Mouse (Mus musculus) thymus, postnatal 10 days (tissue): Measurements from ENCODE around the gene Sgpp2.

Source experiments
- DNase-seq, 2 experiments: peaks; one replicate each; pipeline ENCODE4 v3.0.0; 2021; ENCODE audit warnings: low spot score in 2 of 2

Gene Sgpp2

DNA sequence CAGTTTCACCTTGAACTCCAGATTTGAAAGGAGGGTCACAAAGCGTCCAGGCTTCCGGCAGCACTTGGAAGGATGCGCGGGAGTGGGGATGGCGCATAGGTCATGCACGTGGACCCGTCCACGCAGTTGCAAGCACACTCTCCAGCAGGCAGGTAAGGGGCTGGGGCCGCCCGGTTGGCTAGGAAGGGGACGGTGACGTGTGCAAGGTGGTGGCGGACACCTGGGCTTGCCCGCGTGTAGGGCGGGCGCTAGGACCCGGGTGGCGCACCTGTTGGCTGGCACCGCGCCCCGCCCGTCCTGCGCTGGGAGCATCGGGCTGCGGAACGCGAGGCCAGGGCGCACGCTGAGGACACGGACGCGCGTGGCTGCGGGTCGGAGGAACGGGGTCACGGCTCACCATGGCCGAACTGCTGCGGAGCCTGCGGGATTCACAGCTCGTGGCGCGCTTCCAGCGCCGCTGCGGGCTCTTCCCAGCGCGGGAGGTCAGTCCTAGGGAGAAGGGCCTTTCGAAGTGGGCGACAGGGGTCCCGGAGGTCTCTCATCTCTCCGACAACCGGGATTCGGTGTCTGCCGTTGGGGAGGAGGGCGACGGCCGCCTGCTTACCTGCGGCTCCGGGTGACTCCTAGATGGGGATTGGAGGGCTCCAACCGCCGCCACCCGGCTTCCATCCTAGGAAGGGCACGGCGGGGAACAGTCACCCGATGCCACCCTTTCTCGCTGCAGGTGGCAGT lies at the start of gene Sgpp2:
Gene Sgpp2, plus strand, starts transcription at position 325 of the 732 bp plus-strand sequence.
- DNase-seq, result no peak

DNA sequence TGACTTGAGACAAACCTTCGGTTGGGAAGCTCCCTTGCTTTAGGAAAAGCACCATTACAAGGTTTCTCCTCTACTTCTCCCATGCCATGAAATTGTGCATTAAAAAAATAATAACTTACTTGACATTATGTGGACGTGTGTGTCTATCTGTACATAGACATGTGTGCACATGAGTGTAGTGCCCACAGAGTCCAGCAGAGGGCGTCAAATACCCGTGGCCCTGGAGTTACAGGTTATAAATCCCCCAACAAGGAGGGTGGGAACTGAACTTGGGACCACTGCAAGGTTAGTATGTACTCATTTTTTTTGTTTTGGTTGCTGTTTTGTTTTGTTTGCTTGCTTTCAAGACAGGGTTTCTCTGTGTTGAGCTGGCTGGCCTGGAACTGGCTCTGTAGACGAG lies 42.6 kb upstream of the Sgpp2 start:
- DNase-seq, result no peak

DNA sequence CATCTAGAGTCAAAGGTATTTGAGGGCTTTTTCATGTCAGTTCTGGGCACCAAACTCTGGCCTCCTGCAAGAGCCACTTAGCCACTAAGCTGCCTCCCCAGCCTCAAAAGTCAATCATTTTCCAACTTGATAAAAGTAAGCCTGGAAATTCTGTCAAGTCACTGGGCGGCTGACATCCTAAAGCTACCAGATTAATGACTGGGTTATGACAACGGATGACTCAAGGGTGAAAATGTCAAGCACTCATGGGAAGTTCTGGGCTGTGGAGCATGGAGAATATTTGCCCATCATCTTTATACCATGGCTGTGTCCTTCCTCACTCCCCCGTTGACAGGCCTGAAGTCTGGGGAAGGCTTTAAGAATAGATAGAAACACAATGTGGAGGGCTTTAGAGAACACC lies 37.2 kb upstream of the Sgpp2 start:
- DNase-seq, result no peak

DNA sequence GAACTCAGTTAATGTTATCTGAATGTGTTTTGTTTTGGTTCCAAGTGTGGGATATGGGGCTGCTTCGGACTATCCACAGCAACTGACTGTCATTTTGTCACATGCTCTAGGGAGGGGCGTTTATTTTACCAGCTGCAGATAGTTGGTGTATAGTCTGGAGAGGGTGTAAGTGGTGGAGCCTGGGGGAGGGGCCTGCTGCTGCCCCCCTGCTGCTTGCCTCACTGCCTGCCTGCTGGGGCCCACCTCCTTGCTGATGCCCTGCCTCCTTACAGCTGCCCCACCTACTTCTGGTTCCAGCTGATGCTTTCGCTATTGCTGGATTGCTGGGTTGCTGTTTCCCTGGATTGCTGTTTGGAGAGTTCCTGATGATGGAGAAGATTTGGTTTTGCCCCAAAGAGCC lies 31.0 kb upstream of the Sgpp2 start:
- DNase-seq, result no peak

DNA sequence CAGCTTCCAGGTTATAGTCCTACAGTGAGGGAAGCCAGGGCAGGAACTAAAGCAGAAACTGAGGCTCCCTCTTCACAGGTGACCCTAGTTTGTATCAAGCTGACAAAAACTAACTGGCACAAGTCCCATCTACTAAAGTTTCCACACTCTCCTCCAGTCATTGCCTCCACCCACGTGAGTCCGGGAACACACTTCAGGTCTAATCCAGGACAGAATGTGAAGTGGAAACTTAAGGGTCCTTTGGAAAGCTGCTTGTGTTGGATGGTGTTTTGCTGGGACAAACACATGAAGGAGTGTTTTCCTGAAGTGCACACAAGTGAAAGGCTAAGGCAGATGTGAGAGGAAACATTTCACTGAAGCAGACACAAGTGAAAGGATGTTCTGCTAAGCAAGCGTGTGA lies 17.7 kb upstream of the Sgpp2 start:
- no peak for DNase-seq

DNA sequence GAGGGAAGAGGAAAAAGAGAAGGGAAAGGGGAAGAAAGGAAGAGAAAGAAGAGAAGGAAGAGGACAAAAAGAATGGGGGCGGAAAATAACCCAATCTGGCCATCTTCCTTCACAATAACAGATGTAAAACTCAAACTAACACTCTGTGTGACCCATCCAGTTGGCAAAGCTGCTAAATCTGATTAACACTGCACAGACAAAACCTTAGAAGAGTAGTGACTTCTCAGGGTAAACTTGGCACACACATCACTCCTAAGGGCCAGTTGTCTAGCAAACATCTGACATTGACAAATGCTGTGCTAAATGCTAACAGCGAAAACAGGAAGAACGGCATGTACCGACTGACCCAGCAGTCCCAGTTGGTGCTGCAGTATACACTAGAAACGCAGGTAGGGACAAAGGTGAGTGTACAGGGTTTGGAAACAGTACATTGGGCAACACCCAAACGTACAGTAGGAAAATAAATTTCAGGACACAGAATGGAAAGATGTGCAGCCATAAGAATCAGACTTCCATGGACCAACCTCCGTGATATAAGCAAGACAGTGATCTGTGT lies 10.4 kb upstream of the Sgpp2 start:
- no peak for DNase-seq

DNA sequence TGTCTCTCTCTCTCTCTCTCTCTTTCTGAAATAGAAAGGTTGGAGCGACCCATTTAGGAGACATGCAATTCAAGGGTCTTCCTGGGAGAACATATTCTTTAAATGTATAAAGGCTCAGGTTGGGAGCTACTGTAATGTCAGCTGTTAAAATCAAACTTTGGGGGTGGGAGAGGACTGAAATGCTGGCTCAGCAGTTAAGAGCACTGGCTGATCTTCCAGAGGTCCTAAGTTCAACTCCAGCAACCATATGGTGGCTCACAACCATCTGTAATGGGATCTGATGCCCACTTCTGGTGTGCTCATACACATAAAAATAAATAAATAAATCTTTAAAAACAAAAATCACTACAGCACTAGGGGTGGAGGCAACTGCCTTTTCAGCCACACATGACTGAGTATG lies 1.5 kb upstream of the Sgpp2 start:
- no peak for DNase-seq

DNA sequence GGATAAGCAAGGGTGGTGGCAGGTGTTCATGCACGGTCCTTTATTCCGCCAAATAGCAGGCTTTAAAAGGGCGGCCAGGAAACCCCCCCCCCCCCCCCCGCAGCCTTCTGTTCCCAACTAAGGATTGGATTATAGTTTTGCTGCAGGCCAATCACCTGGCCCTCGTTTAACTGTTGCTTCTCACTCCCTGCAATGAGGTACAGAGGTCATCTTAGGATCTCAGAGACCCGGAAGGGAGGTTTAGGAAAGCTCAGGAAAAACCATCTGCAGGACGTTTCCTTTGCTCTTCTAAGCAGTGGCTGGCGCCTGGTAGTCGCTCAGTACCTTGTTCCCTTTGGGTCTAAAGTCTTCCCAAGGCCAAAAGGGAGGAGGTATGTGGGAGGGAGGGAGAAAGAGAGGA lies 865 bp upstream of the Sgpp2 start:
- DNase-seq, result no peak

DNA sequence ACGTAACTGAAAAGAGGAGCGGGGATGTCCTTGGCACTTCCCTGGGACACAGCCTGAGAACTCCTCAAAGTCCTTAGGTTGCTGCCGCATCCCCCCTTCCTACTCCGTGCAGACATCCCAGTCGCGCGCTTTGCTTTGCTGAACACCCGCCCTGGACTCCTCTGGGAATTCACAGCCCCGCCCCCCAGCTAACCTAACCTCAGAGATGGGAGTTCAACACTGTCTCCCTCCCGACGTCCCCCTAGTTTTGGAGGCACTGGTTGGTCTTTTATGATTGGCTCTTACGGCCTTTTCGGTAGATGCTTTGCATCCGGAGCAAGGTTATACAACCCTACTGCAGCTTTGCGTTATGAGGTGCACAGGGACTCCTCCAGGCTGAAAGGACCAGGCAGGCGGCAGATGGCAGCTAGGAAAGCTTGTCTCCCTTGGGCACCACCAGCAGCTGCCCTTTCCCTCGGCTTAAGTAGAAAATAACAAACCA lies 756 bp downstream of the Sgpp2 start:
- no peak for DNase-seq

DNA sequence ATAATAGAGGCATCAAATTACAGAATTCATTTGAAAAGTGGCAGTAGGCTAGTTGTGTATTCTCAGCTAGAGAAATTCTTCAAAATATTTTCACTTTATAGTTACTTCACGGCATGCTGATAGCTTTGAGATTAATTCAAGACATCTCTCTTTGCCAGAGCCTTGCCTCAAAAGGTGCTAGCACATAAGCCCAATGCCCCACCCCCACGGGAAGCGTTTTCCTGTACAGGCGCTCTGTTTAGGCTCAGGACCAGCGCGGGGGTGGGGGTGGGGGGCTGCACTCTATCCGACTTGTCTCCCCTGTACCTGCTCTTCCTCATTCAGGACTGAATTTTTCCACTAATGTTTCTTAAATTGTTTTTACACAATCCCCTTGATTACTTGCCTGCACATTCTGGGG lies 1.3 kb downstream of the Sgpp2 start:
- no peak for DNase-seq

DNA sequence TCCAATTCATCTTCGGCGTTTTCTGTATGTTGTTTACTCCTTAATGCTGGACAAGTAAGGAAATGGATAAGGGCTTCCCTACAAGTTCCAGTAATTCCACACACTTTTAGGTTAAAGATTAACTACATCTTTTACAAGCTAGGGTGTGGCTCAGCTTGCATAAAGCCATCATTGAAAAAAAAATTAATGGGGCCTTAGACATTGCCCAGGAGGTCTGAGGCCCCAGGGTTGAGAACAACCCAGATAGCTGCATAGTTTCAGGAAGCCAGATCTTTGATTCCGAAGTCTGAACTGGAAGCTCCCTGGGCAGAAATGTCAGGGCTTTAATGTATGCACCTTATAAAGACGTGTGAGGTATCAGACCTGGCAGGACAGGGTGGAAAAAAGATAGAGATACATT lies 2.8 kb downstream of the Sgpp2 start:
- DNase-seq, result no peak

DNA sequence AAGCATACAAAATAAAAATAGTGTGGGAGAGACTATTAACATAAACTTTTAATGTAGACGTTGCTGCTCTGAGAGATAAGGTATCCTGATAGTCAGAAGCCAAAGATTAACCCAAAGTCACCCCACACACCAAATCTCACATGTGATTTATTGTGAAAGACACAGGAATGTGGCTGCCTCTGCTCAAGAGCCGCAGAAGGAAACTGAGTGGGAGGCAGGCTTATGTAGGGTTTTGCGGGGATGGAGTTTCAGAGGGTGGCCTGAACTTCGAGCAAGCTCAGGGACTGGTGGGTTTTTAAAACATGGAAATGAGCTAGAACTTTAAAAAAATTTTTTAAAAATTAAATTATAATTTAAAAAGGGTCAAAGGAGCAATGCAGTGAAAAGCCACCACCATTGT lies 3.8 kb downstream of the Sgpp2 start:
- no peak for DNase-seq

DNA sequence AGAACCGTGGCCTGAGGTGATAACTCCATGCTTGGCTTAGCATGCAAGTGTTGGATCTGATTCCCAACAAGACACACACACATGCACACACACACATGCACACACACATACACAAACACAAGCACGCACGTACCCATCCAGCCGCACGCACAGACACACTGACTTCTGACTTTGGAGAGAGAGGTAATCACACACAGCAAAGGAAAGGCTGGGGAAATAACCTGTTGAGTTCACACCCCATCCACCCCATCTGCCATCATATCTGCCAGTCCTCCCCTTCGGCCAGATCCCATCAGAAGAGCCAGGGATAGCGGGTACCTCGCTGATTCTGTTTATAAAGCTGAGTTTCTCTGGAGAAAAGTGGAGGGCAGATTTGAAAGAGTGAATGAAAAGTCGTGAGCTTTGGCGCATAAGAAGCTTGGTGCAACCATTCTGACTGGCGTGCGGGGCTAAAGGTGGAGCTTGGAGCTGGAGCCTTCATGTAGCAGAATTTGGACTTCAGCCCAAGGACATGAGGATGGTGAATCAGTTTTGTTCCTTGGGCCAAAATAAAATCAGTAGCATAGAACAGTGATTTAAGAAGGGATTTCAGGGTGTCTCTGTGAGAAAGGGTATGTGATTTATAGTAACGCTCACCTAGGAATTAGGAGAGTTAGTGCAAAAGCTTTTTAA lies 8.1 kb downstream of the Sgpp2 start:
- DNase-seq, result no peak

DNA sequence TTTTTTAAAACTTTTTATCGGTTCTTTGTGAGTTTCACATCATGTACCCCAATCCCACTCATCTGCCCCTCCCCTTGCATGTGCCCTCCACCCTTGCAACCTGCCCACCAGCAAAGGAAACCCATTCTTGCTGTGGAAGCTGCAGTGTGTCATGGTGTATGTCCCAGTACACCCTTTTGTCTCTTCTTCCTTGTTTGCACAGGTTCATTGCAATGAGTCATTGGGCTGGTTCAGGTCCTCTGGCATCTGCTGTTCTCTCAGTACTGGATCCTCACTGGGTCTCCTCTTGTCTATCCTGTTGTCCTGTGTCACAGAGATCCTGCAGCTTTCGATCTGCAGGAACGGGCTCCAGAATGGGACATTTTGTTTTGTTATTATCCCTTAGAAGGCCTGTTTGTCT lies 10.1 kb downstream of the Sgpp2 start:
- no peak for DNase-seq

DNA sequence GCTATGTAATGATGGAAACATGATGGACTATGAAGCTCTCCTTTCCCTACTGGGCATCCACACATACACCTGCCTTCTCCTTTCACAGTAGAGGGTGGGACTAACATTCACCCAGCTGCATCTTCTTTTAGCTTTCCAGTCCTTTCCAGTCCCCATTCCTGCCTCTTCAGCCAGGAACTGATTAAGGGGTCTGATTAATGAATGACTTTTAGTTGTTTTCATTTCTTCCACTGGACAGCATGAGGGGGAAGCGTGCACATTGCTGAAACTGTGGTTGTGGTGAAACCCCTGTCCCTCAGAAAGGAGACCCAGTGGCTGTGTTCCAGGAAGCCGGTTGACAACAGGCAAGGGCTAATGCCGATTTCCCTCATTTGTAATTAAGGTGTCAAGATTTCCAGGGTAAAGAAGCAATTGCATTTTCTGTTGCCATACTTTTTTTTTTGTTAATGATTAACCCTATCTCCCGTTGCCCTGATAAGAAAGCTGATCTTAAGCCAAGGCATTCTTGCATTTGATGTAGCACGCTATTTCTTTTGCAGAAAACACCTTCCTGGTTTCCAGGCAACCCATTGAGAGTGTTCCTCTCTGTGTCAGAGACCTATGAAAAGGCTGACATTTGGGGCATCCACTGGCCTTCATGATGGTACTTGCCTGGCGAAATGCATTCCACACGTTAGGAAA lies 12.1 kb downstream of the Sgpp2 start:
- no peak for DNase-seq

DNA sequence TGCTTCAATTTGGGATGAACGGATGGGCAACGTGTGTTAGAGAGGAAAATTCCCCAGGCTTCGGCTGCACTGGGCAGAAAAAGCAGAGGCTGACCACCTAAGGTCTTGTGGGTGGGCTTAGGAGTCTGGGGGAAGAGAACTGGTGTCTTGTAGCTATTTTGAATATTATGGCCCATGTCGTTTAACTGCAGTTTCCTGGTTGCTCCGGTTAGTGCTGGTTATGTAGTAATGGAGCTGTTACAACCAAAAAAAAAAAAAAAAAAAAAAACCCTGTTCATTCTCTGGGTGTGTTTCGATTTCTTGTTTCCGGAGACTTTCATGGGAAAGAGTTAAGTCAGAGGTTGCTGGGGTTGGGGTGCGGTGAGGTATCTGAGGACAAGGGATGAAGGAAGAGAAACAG lies 12.7 kb downstream of the Sgpp2 start:
- no peak for DNase-seq

DNA sequence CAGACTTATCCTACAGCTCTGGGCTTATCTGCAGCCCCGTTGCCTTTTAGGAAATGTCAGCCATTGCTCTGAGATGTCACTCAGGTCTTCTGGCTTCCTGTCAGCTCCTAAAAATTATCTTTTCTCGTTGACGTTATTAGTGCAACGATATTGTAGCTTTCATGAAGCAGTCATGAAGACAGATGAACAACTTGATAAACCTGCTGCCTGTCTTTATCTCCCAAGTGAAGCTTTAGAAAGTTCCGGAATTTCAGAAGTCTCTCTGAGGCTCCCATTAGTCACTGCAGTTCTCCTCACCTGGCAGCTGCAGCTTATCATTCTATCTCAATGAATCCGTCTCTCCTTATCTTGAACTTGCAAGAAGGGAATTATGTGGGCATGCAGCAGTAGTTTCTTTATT lies 13.9 kb downstream of the Sgpp2 start:
- DNase-seq, result no peak

DNA sequence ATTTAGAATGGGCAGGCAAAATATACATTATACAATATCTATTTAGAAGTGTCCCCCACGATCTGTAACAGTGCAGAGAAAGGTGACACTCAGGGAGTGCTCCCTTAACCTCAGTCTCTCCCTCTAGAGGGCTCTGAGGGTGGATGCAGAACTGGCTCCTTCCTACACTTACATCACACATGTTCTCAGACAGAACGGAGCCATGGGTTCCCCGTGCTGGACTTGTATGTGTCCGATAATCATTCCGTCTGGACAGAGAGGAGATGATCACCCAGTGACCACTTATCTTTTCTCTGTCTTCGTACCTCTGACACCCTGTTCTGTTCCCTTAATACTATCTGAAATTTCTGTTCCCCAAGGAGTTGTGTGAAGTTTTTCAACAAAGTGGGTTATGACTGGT lies 15.7 kb downstream of the Sgpp2 start:
- DNase-seq, result no peak

DNA sequence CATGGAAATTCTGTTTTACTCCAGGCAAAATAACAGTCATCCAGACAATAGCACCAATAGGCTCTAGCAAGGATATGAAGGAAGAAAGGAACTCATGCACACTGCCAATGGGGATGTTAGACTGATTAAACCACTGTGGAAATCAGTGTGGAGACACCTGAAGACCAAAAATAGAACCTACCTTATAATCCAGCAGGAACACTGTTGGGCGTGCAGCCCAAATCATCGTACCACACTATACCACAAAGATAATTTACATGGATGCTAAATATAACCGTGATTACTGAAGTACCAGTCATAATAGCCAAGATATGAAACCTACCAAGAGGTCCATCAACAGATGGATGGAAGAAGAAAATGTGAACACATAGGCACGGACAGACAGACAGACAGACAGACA lies 18.5 kb downstream of the Sgpp2 start:
- DNase-seq, result no peak

DNA sequence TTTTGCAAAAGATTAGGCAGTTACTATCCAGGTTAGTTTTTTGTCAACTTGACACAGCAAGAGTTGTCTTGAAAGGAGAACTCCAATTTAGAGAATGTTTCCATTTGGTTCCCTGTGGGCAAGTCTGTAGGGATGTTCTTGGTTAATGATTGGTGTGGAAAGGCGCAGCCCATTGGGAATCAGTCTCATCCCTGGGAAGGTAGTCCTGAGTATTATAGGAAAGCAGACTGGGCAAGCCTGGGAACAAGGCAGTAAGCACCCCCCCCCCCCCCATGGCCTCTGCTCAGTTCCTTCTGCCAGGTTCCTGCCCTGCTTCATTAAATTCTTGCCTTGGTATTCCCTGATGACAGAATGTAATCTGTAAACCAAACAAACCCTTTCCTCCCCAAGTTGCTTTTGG lies 19.7 kb downstream of the Sgpp2 start:
- no peak for DNase-seq

DNA sequence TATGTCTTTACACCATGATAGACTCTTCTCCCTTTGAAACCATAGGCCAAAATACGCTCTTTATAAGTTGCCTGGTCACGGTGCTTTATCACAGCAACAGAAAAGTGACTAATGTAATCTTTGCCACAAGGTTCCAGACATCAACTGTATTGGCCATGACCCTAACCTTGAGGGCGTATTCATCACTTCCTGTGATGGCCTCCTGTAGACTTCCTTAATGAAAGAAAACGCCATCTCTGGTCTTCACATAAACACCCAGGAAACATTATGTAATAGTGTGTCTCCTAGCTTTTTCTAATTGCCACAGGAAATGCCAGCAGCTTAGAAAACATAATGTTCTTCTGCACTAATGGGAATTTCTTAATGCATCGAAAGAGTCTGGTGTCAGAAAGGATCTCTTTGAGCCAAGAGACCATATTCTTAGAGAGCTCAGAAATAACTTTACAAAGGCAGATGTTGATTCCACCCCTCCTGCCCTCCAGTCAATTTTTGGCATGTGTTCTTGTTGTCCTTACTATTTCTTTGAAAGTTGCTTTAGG lies 20.5 kb downstream of the Sgpp2 start:
- DNase-seq, result no peak

DNA sequence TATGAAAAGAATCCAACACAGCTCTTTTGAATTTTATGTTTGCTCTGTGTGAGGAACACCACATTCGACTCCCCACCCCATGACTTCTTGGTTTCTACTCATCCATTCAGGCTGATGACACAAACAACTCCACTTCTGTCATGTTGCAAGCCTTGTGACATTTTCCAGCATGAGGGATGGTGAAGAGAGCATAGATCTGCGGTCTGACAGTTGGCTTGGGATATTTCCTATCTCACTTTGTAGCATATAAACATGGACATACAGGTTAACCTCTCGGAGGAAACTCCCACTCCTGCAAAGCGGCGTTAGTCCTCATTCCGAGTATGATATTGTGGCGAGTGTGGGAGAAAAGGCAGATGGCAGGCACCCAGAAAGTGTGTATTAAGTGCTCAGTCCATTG lies 27.6 kb downstream of the Sgpp2 start:
- no peak for DNase-seq

DNA sequence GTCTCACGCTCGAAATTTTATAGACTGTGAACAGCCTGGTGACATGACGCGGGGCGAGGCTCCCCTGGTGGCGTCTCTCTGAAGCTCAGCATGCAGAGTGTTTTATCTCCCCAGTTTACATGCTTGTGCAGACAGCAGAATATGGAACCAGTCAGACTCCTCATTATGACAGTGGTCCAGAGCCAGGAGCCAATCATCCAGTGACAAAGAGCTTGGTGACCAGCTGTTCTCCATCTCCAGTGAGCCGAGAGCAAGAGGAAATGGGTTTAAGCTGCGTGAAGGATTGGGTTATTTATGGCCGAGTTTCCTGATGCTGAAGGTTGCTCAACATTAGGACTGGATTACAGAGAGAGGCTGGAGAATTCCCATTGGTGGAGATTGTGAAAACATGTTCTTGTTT lies 28.1 kb downstream of the Sgpp2 start:
- no peak for DNase-seq
